8 mouse cellular contexts compared by ENCODE assay signal in genomic region chr2:72614256-72614655, GRCm38 (mm10).
A peak's percentile ranks its signal among the peaks of the same experiment; 100 is the strongest.
DNase-seq lines count a peak whose midpoint lies in the region; ATAC-seq lines count a peak whose summit lies in the region.

No protein-coding gene starts in this region.

- DNase-seq in layer of hippocampus, adult 18-20 months (ENCODE audit: low spot score in 2 of 2) = peak; percentile 34 to 77
- DNase-seq in layer of hippocampus, postnatal 10 days (ENCODE audit: low spot score in 2 of 2) = no peak
- DNase-seq in adrenal gland, postnatal 25 days = peak; percentile 91
- DNase-seq in heart, postnatal 36 days = peak; percentile 72 to 75
- DNase-seq in testis, postnatal 10 days (ENCODE audit: low spot score) = peak; percentile 54
- no peak for DNase-seq in embryo, embryonic 10 days (ENCODE audit: low spot score)
- DNase-seq in thymus, postnatal 14 days = no peak

- intact Hi-C loops in heart, postnatal 36 days (cut with DNase I) = no loop called here

- ATAC-seq in megakaryocyte-erythroid progenitor cell, adult 5-6 weeks (replicated peaks; ENCODE audit: low FRiP score, low TSS enrichment, poor library complexity, severe bottlenecking) = no peak

Comparison
In these comparisons a context has a peak if more than half of its experiments do, and no peak if none do; other contexts are left out.
1. DNase-seq: peak in layer of hippocampus, adult 18-20 months (2 of 2), adrenal gland, postnatal 25 days (single experiment), heart, postnatal 36 days (2 of 2) and testis, postnatal 10 days (single experiment); none in layer of hippocampus, postnatal 10 days (0 of 2), embryo, embryonic 10 days (single experiment) and thymus, postnatal 14 days (single experiment).